Mouse (Mus musculus) yolk sac, embryonic 10.5 days (tissue): ENCODE results near the gene Brap.

ENCODE experiments used
- DNase-seq: peaks from one replicate; pipeline ENCODE4 v3.0.0-alpha.2; 2017; ENCODE audit warnings: low spot score

Brap gene

GRCm38 (mm10) chr5:121718462-121718861 lies 58.1 kb downstream of the Brap start:
- DNase-seq = no peak

DNA sequence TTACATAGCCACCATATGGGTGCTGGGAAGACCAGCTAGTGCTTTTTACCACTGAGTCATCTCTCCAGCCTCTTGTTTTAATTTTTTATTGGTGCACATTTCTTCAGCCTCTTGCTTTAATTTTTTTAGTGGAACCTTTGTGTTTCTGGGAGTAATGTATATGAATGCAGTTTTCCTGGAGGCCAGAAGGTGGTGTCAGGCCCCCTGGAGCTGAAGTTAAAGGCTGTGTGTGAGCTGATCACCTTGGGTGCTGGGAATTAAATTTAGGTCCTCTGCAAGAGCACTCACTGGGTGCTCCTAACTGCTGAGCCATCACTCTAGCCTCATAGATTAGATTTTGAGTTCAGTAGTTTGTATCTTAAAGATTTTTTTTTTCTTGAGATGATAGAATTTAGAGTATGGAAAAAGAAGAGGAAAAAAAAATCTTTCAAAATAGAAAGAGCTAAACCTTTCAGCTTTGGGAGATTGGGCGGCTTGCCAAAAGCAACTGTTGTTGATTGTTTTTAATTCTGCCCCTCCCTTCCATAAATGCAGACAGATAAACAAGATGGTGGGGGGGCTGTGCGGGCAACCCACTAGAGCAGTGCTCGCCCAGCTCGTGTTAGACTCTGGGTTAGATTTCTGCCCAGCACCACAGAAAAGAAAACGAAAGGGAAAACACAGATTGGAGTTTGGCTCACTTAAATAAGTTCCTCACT lies 60.7 kb downstream of the Brap start:
- no peak for DNase-seq

DNA sequence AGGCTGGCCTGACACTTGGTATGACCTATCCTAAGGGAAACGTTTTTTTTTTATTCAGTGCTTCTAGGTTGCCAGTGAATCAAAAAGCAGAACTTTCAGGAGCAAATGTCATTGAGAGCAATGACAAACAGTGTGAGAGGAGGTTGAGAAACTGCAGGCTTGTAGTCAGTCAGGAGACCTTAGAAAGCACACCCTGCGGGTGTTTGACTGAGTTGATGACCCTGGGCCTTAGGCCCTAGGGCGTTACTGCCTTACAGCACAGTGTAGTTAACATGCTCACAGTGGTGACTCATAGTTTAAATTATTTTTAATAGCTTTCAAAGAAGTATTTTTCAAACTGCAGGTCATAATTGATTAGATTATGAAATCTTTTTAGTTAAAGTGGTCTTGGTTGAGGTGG lies 61.5 kb downstream of the Brap start:
- DNase-seq = no peak

DNA sequence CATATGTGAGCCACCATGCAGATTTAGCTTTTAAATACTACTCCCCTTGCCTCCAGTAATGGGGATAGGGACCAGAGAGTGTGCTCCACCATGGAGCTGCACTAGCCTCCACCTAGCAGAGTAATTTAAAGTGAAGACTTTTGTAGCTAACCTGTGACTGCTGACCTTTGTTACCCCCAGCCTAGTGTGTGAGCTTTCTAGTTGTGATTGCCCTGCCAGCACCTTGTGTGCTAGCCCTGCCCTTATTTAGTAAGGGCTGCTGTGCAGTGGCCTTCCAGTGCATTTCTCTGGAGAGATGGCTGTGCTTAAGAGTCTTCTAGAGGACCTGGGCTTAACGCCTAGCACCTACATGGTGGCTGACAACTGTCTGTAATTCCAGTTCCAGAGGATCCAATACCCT lies 64.3 kb downstream of the Brap start:
- DNase-seq = peak; percentile 65

- peak; percentile 28 for DNase-seq
Observed at GRCm38 (mm10) chr5:121730057-121730456, 69.7 kb downstream of the Brap start.

DNA sequence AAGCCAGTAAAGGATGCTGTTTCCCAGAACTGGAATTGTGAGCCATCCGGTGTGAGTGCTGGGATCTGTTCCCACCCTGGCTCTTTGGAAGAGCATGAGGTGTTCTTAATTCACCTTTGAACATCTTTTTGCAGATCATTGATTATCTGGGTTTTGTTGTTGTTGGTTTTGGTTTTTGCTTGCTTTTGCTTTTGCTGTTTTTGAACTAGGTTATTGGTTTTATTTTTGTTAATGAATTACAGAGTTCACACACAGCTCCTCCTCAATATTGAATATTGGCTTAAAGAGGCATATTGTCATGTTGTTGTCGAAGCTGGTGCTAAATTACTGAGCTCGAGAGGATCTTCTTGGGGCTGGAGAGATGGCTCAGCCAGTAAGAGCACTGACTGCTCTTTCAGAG lies 76.3 kb downstream of the Brap start:
- no peak for DNase-seq
